Mouse (Mus musculus): Measurements from ENCODE around the gene Ttbk1.

DNA sequence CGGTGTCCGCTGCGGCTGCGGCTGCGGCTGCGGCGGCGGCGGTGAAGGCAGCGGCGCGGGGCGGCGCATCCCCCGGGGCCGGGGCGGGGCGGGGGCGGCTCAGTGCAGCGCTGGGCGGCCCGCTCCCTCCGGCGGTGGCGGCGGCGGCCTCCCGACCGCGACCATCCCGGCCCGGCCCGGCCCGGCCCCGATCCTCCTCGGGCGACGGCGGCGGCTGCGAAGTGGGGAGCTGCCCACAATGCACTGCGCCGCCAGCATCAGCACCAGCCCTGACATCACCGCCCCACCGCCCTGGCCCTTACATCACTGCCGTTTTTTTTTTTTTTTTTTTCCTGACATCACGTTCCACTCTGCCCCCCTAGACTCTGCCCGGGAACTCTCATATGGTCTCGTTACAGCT lies at the start of gene Ttbk1:
- no peak for TF ChIP-seq CTCF (conservative IDR thresholded peaks at IDR 0.05; ENCODE audit: low read length)
- TF ChIP-seq POU5F1 (IDR thresholded peaks at IDR 0.05; ENCODE audit: borderline replicate concordance, low read length), result no peak
- no peak for TF ChIP-seq NANOG (IDR thresholded peaks at IDR 0.05; ENCODE audit: borderline replicate concordance, low read length)

All from E14TG2a.4 (cell line).